Mouse (Mus musculus): Measurements from ENCODE around the gene Krt16.

DNA sequence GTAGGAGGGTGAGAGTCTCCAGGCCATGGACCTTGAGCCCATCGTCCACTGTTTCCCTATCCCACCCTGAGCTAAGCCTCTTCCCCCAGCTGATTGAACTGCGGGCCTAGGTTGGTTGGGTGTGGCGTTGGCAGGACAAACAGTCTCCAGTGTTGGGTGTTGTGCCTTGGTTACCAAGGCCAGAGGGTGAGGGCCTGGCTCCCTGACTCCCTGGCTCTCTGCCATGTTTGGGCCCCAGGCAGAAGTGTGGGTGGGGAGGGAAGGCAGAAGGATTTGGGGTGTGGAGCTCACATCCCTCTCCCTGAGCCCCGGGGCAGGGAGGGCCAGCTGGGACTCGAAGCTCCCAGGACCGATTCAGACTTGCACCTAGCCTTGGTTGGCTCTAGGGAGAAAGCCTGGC, 40.2 kb upstream of the Krt16 start:
- TF ChIP-seq CTCF (IDR thresholded peaks at IDR 0.05; ENCODE audit: low read depth) = no peak
- TF ChIP-seq EP300 (IDR thresholded peaks at IDR 0.05; ENCODE audit: low read depth) = no peak
